30 mouse cellular contexts compared by ENCODE assay signal in genomic region chr4:83587563-83587962, GRCm38 (mm10).
DNase-seq lines count a peak whose midpoint lies in the region; ATAC-seq and TF ChIP-seq lines count a peak whose summit lies in the region.
"Had no signal": no experiment of that assay in that cellular context is flagged by ENCODE, and none has a peak within 500 bp of the region (broad histone marks: within the 10 kb centered on the region; RNA-seq: fewer than 3 reads in every experiment).

No protein-coding gene starts in this region.

- H3K36me3 ChIP-seq in intestine, embryonic 16.5 days (ENCODE audit: control insufficient read depth, insufficient read depth, low read length), result no peaks in the 10 kb centered on the region
- H3K36me3 ChIP-seq: embryonic facial prominence, embryonic 10.5 days; embryonic facial prominence, embryonic 13.5 days; forebrain, embryonic 12.5 days; forebrain, embryonic 15.5 days; heart, embryonic 15.5 days had no signal

- H3K4me1 ChIP-seq in intestine, embryonic 16.5 days (ENCODE audit: control insufficient read depth, insufficient read depth, low read length), result no peaks in the 10 kb centered on the region
- H3K4me1 ChIP-seq: embryonic facial prominence, embryonic 10.5 days; embryonic facial prominence, embryonic 13.5 days; forebrain, embryonic 12.5 days; forebrain, embryonic 15.5 days; heart, embryonic 15.5 days had no signal

- H3K27ac ChIP-seq in layer of hippocampus, adult 2 months, result no peak overlapping the region
- no peak overlapping the region for H3K27ac ChIP-seq in intestine, embryonic 16.5 days (ENCODE audit: low read length)
- H3K27ac ChIP-seq: embryonic facial prominence, embryonic 10.5 days; embryonic facial prominence, embryonic 13.5 days; forebrain, embryonic 12.5 days; forebrain, embryonic 15.5 days; heart, embryonic 15.5 days; hindbrain, embryonic 14.5 days; hindbrain, postnatal 0 days had no signal

- no peaks in the 10 kb centered on the region for H3K9me3 ChIP-seq in intestine, embryonic 16.5 days (ENCODE audit: control insufficient read depth, low read length)
- H3K9me3 ChIP-seq: embryonic facial prominence, embryonic 10.5 days; embryonic facial prominence, embryonic 13.5 days; forebrain, embryonic 12.5 days; forebrain, embryonic 15.5 days; heart, embryonic 15.5 days had no signal

- no peak overlapping the region for H3K4me3 ChIP-seq in layer of hippocampus, adult 2 months
- H3K4me3 ChIP-seq in intestine, embryonic 16.5 days (ENCODE audit: low read length), result no peak overlapping the region
- H3K4me3 ChIP-seq: embryonic facial prominence, embryonic 10.5 days; embryonic facial prominence, embryonic 13.5 days; erythroblast, embryonic 14.5 days; forebrain, embryonic 12.5 days; forebrain, embryonic 15.5 days; heart, embryonic 15.5 days had no signal

- H3K4me2 ChIP-seq in intestine, embryonic 16.5 days (ENCODE audit: low read depth, low read length), result no peak overlapping the region
- H3K4me2 ChIP-seq: embryonic facial prominence, embryonic 13.5 days; forebrain, embryonic 12.5 days; forebrain, embryonic 15.5 days; heart, embryonic 11.5 days; heart, embryonic 15.5 days; hindbrain, embryonic 14.5 days had no signal

- no peak for ATAC-seq in intestine, embryonic 16.5 days
- no peak for ATAC-seq in megakaryocyte-erythroid progenitor cell, adult 5-6 weeks (replicated peaks; ENCODE audit: low FRiP score, low TSS enrichment, poor library complexity, severe bottlenecking)
- ATAC-seq: activated CD4-positive, CD25-positive, alpha-beta regulatory T cell, adult 4 months; forebrain, embryonic 15.5 days; hindbrain, postnatal 0 days; inflammation-experienced regulatory T-cells, adult 6 months; intestine, postnatal 0 days had no signal

- 84% methylated on average over 1 of the region's 1 CpGs for WGBS in intestine, embryonic 16.5 days

- TF ChIP-seq CTCF in layer of hippocampus, adult 2 months (conservative IDR thresholded peaks at IDR 0.05), result peak; percentile 23; the same call in 1 of the 2 replicates

- no peak overlapping the region for H3K9ac ChIP-seq in intestine, embryonic 16.5 days (ENCODE audit: low read depth, low read length)
- H3K9ac ChIP-seq: embryonic facial prominence, embryonic 13.5 days; forebrain, embryonic 12.5 days; forebrain, embryonic 15.5 days; heart, embryonic 15.5 days; hindbrain, embryonic 14.5 days had no signal

- no peak for DNase-seq in layer of hippocampus, adult 2 months (ENCODE audit: low spot score in 2 of 2)
- no peak for DNase-seq in layer of hippocampus, adult 9-11 months
- DNase-seq in ES-CJ7 (ENCODE audit: low read depth, low spot score) (peak; percentile 24), ZHBTc4 (ENCODE audit: low read depth, low spot score) (peak; percentile 37)
- DNase-seq: adrenal gland, adult 8-10 months; adrenal gland, postnatal 25 days; B cell, adult 2 months; cerebellum, adult 11-12 months; cerebellum, adult 8-10 months; cerebellum, postnatal 10 days; cerebellum, postnatal 36 days; embryo, embryonic 11 days; gastrocnemius, postnatal 25 days; heart, postnatal 10 days; heart, postnatal 4 days had no signal

- H3K27me3 ChIP-seq in intestine, embryonic 16.5 days (replicated peaks; ENCODE audit: control insufficient read depth, insufficient read depth, low read length), result no peaks in the 10 kb centered on the region
- H3K27me3 ChIP-seq: CH12.LX; embryonic facial prominence, embryonic 13.5 days; forebrain, embryonic 12.5 days; forebrain, embryonic 15.5 days; heart, embryonic 15.5 days had no signal

Comparison
In these comparisons a context has a peak if more than half of its experiments do, and no peak if none do; other contexts are left out.
1. DNase-seq: peak in ES-CJ7 (single experiment) and ZHBTc4 (single experiment); none in layer of hippocampus, adult 2 months (0 of 2) and layer of hippocampus, adult 9-11 months (single experiment).